Comparison of ENCODE assay signal across 8 mouse cellular contexts in genomic region chr1:39536701-39537100, GRCm38 (mm10). TPM values are rescaled to one million over a fixed set of nuclear protein-coding genes. Genes with fewer than 3 reads are reported as not detected.
DNase-seq lines count a peak whose midpoint lies in the region; ATAC-seq lines count a peak whose summit lies in the region.

No protein-coding gene starts in this region.

- H3K9me3 ChIP-seq in kidney, embryonic 14.5 days (ENCODE audit: control insufficient read depth, low read length) = peaks cover 9% of the 10 kb centered on the region
- H3K9me3 ChIP-seq in hindbrain, embryonic 15.5 days = no peaks in the 10 kb centered on the region
- H3K9me3 ChIP-seq in midbrain, embryonic 15.5 days = 0 out of 2 replicates have a peak, but pooled peaks cover 4% of the 10 kb centered on the region

- peaks cover 35% of the 10 kb centered on the region for H3K36me3 ChIP-seq in kidney, embryonic 14.5 days (ENCODE audit: control insufficient read depth, insufficient read depth, low read length)
- H3K36me3 ChIP-seq in hindbrain, embryonic 15.5 days = peaks cover 30% of the 10 kb centered on the region
- H3K36me3 ChIP-seq in midbrain, embryonic 15.5 days (replicated peaks) = peaks cover 30% of the 10 kb centered on the region

- peak overlapping the region; percentile 97 for H3K4me3 ChIP-seq in kidney, embryonic 14.5 days (ENCODE audit: low read length)
- peak overlapping the region; percentile 85 for H3K4me3 ChIP-seq in brown adipose tissue, adult 24 weeks (ENCODE audit: insufficient read depth, low read depth, low read length)
- H3K4me3 ChIP-seq in hindbrain, embryonic 15.5 days = peak overlapping the region; percentile 74
- peak overlapping the region; percentile 81 for H3K4me3 ChIP-seq in midbrain, embryonic 15.5 days

- ATAC-seq in kidney, embryonic 14.5 days (ENCODE audit: low FRiP score, low TSS enrichment) = no peak
- no peak for ATAC-seq in hindbrain, embryonic 15.5 days (ENCODE audit: low FRiP score, low read depth)
- ATAC-seq in midbrain, embryonic 15.5 days (replicated peaks) = no peak

- DNase-seq in kidney, postnatal 14 days = no peak
- no peak for DNase-seq in adrenal gland, adult 2 months
- no peak for DNase-seq in layer of hippocampus, postnatal 25 days (ENCODE audit: extremely low spot score in 1 of 2, low spot score in 1 of 2)
- no peak for DNase-seq in adrenal gland, postnatal 10 days

- peak overlapping the region; percentile 88 for H3K4me2 ChIP-seq in kidney, embryonic 14.5 days (replicated peaks; ENCODE audit: low read depth, low read length)
- H3K4me2 ChIP-seq in hindbrain, embryonic 15.5 days = peak overlapping the region; percentile 94
- H3K4me2 ChIP-seq in midbrain, embryonic 15.5 days = peak overlapping the region; percentile 92

- H3K9ac ChIP-seq in kidney, embryonic 14.5 days (ENCODE audit: low read depth, low read length) = peak overlapping the region; percentile 88
- H3K9ac ChIP-seq in hindbrain, embryonic 15.5 days = peak overlapping the region; percentile 87
- H3K9ac ChIP-seq in midbrain, embryonic 15.5 days = peak overlapping the region; percentile 90

- no peak overlapping the region for H3K27ac ChIP-seq in kidney, embryonic 14.5 days (ENCODE audit: low read depth, low read length)
- H3K27ac ChIP-seq in brown adipose tissue, adult 24 weeks (replicated peaks; ENCODE audit: low read depth, low read length) = no peak overlapping the region
- no peak overlapping the region for H3K27ac ChIP-seq in hindbrain, embryonic 15.5 days (replicated peaks)
- no peak overlapping the region for H3K27ac ChIP-seq in midbrain, embryonic 15.5 days

- no peaks in the 10 kb centered on the region for H3K27me3 ChIP-seq in kidney, embryonic 14.5 days (ENCODE audit: control insufficient read depth, insufficient read depth, low read length)
- no peaks in the 10 kb centered on the region for H3K27me3 ChIP-seq in hindbrain, embryonic 15.5 days
- H3K27me3 ChIP-seq in midbrain, embryonic 15.5 days (replicated peaks) = no peaks in the 10 kb centered on the region

- peaks cover 11% of the 10 kb centered on the region; the same call in 1 of the 2 replicates for H3K4me1 ChIP-seq in kidney, embryonic 14.5 days (ENCODE audit: control insufficient read depth, insufficient read depth, low read length)
- peaks cover 4% of the 10 kb centered on the region; the same call in 1 of the 2 replicates for H3K4me1 ChIP-seq in brown adipose tissue, adult 24 weeks (ENCODE audit: control insufficient read depth, insufficient read depth, insufficient read length, low read length)
- H3K4me1 ChIP-seq in hindbrain, embryonic 15.5 days (replicated peaks) = peaks cover 20% of the 10 kb centered on the region
- H3K4me1 ChIP-seq in midbrain, embryonic 15.5 days = peaks cover 29% of the 10 kb centered on the region

- 38% methylated on average over 7 of the region's 7 CpGs for WGBS in kidney, embryonic 14.5 days
- WGBS in hindbrain, embryonic 15.5 days = 43% methylated on average over 7 of the region's 7 CpGs
- WGBS in midbrain, embryonic 15.5 days = 38% methylated on average over 7 of the region's 7 CpGs

RNA-seq across cellular contexts. Expression of gene Cnot11, which starts 1.9 kb away (rescaled TPM):
- polyA plus RNA-seq in kidney, embryonic 14.5 days (2014; fragmentation: Nextera tagmentation; extraction: Ambion mirVana) = 30.0 and 36.2 TPM in 2 replicates
- polyA plus RNA-seq in brown adipose tissue, adult 24 weeks (2012; ENCODE audit: insufficient read depth, insufficient read length, missing spikeins) = 9.6 and 10.3 TPM in 2 replicates
- polyA plus RNA-seq in hindbrain, embryonic 15.5 days (2015; fragmentation: Nextera tagmentation; extraction: Ambion mirVana) = 15.9 and 16.2 TPM in 2 replicates
- polyA plus RNA-seq in midbrain, embryonic 15.5 days (2015; fragmentation: Nextera tagmentation; extraction: Ambion mirVana) = 15.0 TPM in 2 replicates
- total RNA-seq in adrenal gland, adult 2 months (2021) = 10 to 100 TPM; 18.5 to 23.2 TPM
- polyA plus RNA-seq in adrenal gland, adult 2 months (2012; rRNA removed) = 34.2 and 38.9 TPM in 2 replicates
- total RNA-seq in layer of hippocampus, postnatal 25 days (2021) = 10 to 100 TPM; 22.0 to 22.9 TPM
- total RNA-seq in adrenal gland, postnatal 10 days (2021) = 10 to 100 TPM; 18.5 to 18.8 TPM

RNA-seq across cellular contexts. Expression of gene Rnf149, which starts 40.5 kb away (rescaled TPM):
- polyA plus RNA-seq in kidney, embryonic 14.5 days (2014; fragmentation: Nextera tagmentation; extraction: Ambion mirVana) = 41.3 and 45.2 TPM in 2 replicates
- 13.2 and 17.6 TPM in 2 replicates for polyA plus RNA-seq in brown adipose tissue, adult 24 weeks (2012; ENCODE audit: insufficient read depth, insufficient read length, missing spikeins)
- polyA plus RNA-seq in hindbrain, embryonic 15.5 days (2015; fragmentation: Nextera tagmentation; extraction: Ambion mirVana) = 23.4 and 23.9 TPM in 2 replicates
- 22.4 and 25.6 TPM in 2 replicates for polyA plus RNA-seq in midbrain, embryonic 15.5 days (2015; fragmentation: Nextera tagmentation; extraction: Ambion mirVana)
- total RNA-seq in adrenal gland, adult 2 months (2021) = 10 to 100 TPM; 39.1 to 42.5 TPM
- polyA plus RNA-seq in adrenal gland, adult 2 months (2012; rRNA removed) = 30.0 and 66.9 TPM in 2 replicates
- 10 to 100 TPM; 30.9 to 31.1 TPM for total RNA-seq in layer of hippocampus, postnatal 25 days (2021)
- total RNA-seq in adrenal gland, postnatal 10 days (2021) = 10 to 100 TPM; 41.7 to 42.3 TPM

RNA-seq across cellular contexts. Expression of gene Tbc1d8, which starts 58.1 kb away (rescaled TPM):
- 6.4 and 12.2 TPM in 2 replicates for polyA plus RNA-seq in kidney, embryonic 14.5 days (2014; fragmentation: Nextera tagmentation; extraction: Ambion mirVana)
- polyA plus RNA-seq in brown adipose tissue, adult 24 weeks (2012; ENCODE audit: insufficient read depth, insufficient read length, missing spikeins) = 6.7 and 8.5 TPM in 2 replicates
- polyA plus RNA-seq in hindbrain, embryonic 15.5 days (2015; fragmentation: Nextera tagmentation; extraction: Ambion mirVana) = 10.5 and 11.2 TPM in 2 replicates
- polyA plus RNA-seq in midbrain, embryonic 15.5 days (2015; fragmentation: Nextera tagmentation; extraction: Ambion mirVana) = 11.0 and 11.3 TPM in 2 replicates
- 10 to 100 TPM in 1 of 2 experiments, 1 to 10 TPM in 1; 6.0 to 20.3 TPM for total RNA-seq in adrenal gland, adult 2 months (2021)
- polyA plus RNA-seq in adrenal gland, adult 2 months (2012; rRNA removed) = 9.1 and 9.2 TPM in 2 replicates
- 10 to 100 TPM; 11.4 to 12.7 TPM for total RNA-seq in layer of hippocampus, postnatal 25 days (2021)
- 10 to 100 TPM in 1 of 2 experiments, 1 to 10 TPM in 1; 9.2 to 12.4 TPM for total RNA-seq in adrenal gland, postnatal 10 days (2021)
